Mouse (Mus musculus): ENCODE measurements at regions not wholly inside any gene's neighbourhood (a gene's known extent, or its start where the extent isn't known, plus 50 kb on each side); places are given as distances from the start of the nearest gene placed in this dataset.

DNA sequence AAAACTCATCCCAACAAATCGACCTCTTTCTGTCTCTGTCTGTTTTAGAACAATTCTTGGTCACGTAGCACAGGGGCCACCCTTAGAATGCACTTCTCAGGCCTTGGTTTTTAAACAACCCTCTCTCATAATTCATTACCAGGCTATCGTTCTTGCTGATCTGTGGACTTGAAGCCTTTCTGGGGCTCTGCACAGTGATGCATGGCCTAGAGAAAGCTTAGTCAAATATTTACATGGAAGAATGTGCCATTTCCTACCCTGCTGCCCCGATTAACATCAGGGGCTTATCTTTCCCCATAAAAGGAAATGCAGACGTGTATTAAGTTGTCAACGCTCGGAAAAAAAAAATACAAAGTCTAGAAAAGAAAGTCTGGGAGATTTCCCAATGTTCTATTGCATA is 1448.0 kb downstream of the Gsdmc2 start:
- DNase-seq: no peak

GRCm38 (mm10) chr15:62395377-62395776 is 1449.6 kb downstream of the Gsdmc2 start:
- no peak for DNase-seq

GRCm38 (mm10) chr15:62393416-62393815 is 1451.6 kb downstream of the Gsdmc2 start:
- no peak for DNase-seq

GRCm38 (mm10) chr15:62392839-62393238 is 1452.1 kb downstream of the Gsdmc2 start:
- DNase-seq: no peak

DNA sequence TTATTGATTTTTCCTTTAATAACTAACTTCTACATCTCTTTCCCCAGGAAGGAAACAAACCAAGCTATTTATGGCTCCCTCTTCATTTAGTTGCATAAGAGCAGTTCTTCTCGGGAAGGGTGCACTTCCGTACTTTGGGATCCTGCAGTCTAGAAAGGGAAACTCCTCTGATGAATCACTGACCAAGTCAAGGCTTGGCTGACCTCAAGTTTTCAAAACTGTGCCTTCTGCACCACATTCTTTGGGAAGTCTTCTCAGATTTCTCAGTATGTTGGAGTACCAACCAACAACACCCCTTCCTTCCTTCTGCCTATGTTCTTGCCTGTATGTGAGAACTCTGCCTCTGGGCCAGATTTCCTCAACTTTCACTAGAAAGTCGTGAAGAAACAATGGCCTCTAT is 1452.6 kb downstream of the Gsdmc2 start:
- DNase-seq: no peak

GRCm38 (mm10) chr15:62389431-62390105 is 1455.4 kb downstream of the Gsdmc2 start:
- peak in 1 of 2 experiments; percentile 8 for DNase-seq

DNA sequence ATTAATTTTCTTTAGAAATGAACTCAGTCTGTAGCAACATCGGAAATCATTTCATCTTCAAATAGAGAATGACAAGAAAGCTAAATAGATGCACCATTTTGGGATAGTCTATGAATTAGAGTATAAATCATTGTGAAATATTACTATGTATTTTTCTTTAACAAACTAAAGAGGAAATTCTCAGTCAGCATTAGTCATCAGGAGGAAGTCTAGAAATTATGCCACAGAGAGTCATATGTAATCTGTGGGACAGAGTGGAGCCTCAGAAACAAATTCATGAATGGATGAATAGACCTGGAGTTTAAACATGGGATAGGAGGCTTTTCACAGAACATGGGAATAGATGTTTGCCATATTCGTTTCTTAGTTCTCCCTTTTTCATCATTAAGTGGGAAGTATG is 1459.4 kb upstream of the A1bg start:
- no peak for DNase-seq

DNA sequence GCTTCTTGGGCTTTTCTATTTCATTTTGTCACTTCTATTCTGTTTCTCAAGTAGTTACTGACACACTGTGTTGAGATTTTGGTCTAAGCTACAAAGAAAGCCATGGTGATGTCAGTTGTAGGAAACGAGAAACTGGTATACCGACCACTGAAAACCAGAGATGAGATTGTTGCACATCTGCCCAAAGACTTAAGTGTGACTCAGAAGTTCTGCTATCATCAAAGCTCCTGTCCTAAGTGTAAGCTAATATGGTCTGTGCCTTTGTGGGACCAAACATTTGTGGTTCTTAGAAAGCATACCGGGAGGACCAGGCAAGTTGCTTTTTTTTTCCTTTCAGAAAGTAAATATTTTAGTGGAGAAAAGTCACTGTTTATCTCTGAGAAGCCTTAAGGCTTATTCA is 1451.8 kb upstream of the A1bg start:
- no peak for DNase-seq

GRCm38 (mm10) chr15:62361171-62361570 is 1438.4 kb upstream of the A1bg start:
- DNase-seq: no peak

- no peak for DNase-seq
These were observed 1435.8 kb upstream of the A1bg start for GRCm38 (mm10) chr15:62358338-62359239.

- no peak for DNase-seq
These were observed 1431.0 kb upstream of the A1bg start for GRCm38 (mm10) chr15:62353786-62354185.

DNA sequence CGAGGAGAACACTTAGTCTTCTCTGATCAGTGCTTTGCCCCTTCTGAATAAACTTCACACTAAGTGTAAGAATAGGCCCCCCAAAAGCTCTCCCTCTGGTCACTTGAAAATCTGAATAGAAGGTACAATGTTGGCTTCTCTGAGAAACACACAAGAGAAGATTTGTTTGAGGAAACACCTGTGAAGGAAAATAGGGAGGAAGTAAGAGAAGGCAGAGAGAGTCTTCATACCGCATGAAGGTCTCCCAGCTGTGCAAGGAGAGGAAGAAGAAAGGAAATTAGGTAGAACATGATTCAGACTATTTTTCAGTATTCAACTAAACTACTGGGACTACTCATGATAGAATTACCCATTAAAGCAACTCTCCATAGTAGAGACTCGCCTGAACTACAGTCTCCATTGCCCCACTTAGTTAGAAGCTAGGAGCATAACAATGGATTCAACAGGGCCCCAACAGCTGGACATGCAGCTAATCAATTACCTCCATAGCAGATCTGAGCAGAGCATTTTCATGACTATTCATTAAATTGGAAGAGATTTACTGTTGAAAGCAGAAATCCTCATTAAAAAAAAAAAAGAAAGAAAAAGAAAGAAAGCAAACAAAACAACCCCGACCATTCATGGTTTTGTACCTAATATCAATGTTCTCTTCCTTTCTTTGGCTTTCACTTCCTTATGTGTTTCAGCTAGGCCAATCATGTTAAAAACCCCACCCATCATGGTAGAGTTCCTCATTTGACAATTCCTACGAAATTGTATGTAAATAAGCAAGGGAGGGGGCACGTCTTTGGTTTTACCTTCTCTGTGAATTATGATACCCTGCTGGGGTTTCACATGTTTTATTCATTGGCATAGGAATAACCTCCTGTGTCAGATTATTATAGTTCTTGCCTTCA is 1428.3 kb upstream of the A1bg start:
- no peak for DNase-seq

DNA sequence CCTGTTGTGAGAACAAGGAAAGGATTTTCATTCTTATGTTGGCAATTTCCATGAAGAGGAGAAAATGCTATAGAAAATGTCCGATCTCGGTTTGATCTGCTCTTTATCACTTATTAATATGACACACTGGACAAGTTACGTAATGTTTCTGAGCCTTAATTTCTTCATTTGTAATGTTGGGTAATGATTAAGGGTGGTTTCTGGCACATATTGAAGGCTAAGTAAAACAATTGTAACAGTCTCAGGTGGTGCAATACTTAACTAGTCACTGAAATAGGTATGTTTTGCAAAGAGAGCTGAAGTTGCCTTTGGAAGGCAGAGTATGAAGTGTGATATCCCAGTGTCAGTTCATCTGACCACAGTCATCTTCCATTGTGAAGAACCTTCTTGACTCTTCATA is 1427.2 kb upstream of the A1bg start:
- DNase-seq: no peak

DNA sequence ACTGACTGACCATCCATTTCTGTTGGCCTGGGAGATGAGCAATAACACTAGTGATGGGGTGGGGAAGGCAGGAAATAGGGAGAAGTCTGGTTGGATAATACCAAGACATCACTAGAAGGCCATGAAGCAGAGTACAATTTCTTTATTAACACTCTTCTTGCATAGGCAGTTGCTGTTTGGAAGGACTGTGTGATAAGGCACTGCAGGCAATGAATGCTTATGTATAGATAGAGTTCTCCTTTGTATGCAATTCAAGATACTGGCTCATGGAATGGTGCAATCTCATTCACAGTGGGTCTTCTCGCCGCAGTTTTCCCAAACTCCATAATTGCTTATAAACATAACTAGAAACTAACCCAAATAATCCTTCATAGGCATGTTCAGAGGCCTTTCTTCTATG is 1426.1 kb upstream of the A1bg start:
- no peak for DNase-seq

DNA sequence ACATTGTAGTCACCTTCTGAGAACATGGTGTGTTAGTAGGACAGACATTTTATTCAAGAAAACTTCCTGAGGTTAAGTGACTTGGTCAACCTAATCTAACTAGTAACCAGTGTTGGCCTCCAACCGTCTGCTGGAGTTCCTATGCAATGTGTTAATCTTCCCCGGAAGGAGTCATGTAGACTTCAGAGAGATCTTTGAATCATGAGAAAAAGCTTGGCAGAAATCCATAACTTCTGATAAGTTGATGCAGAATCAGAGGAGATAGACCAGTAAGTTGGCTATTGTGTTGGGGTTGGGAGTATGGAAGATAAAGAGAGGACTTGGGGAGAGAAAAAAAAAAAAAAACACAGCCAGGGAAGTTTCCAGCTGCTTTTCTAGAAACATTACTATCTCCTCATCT is 1424.9 kb upstream of the A1bg start:
- DNase-seq: no peak

GRCm38 (mm10) chr15:62345893-62346292 is 1423.1 kb upstream of the A1bg start:
- DNase-seq: no peak

- no peak for DNase-seq
These were observed 1413.9 kb upstream of the A1bg start for GRCm38 (mm10) chr15:62336454-62337284.

GRCm38 (mm10) chr15:62334256-62335009 is 1411.6 kb upstream of the A1bg start:
- no peak for DNase-seq

DNA sequence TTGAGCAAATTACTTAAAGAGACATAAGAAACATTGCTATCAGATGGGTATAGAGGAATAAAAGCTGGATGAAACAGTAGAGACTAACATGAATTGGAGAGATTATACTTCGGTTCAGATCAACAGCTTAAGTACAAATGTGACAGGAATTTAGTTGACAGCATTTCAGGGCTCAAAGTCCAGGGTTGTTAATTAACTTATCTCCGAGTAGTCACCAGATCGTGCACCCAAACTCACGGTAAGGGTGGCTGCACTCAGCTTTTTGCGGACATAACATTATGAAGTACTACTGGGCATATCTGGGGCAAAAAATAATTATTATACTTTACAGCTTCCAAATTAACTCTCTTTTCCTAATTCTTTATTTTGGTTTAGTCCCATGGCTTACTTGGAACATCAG is 1409.3 kb upstream of the A1bg start:
- DNase-seq: no peak

GRCm38 (mm10) chr15:62331138-62331800 is 1408.5 kb upstream of the A1bg start:
- no peak for DNase-seq

- DNase-seq: no peak
These were observed 1406.1 kb upstream of the A1bg start for GRCm38 (mm10) chr15:62328920-62329319.

All from cerebellum, postnatal 25 days (tissue).